Mouse (Mus musculus) myocyte (in vitro differentiated cells): ENCODE measurements around the gene Lax1. TPM values are rescaled to one million over a fixed set of nuclear protein-coding genes. Genes with fewer than 3 reads are reported as not detected.

Experiments used
- H3K27me3 ChIP-seq: one replicate; pipeline ENCODE4 v1.6.1; 2011; ENCODE audit not compliant: control insufficient read depth, insufficient read depth, insufficient read length
- H3K36me3 ChIP-seq: one replicate; pipeline ENCODE4 v1.6.1; 2011; ENCODE audit not compliant: control insufficient read depth, insufficient read depth
- H3K4me2 ChIP-seq: one replicate; pipeline ENCODE4 v1.6.1; 2011; ENCODE audit warnings: low read depth, control low read depth
- H3K4me3 ChIP-seq: one replicate; pipeline ENCODE4 v1.5.1; 2011; ENCODE audit warnings: mild to moderate bottlenecking, control low read depth, moderate library complexity
- H3K79me2 ChIP-seq: one replicate; pipeline ENCODE4 v1.6.1; 2011; ENCODE audit not compliant: control insufficient read depth, insufficient read depth
- H3ac ChIP-seq: one replicate; pipeline ENCODE4 v1.6.1; 2011; ENCODE audit not compliant: control insufficient read depth, insufficient read length
- CEBPB ChIP-seq: IDR thresholded peaks from 2 replicates; pipeline ENCODE4 v1.6.1; 2011; ENCODE audit warnings: mild to moderate bottlenecking, moderate library complexity; ENCODE audit not compliant: poor library complexity, insufficient read depth, severe bottlenecking
- E2F4 ChIP-seq: IDR thresholded peaks from one replicate; pipeline ENCODE4 v1.6.1; 2011; ENCODE audit warnings: mild to moderate bottlenecking, control low read depth, moderate library complexity; ENCODE audit not compliant: insufficient read depth
- MAX ChIP-seq: IDR thresholded peaks from one replicate; pipeline ENCODE4 v1.6.1; 2011; ENCODE audit warnings: low read depth, mild to moderate bottlenecking, control low read depth
- MYOD1 ChIP-seq, 3 experiments: IDR thresholded peaks; one replicate each; pipeline ENCODE4 v1.6.1; 2011; ENCODE audit warnings: control low read depth in 2 of 3, low read depth in 2 of 3, mild to moderate bottlenecking in 2 of 3, moderate library complexity in 1 of 3; ENCODE audit not compliant: insufficient read length in 2 of 3, control insufficient read depth in 1 of 3
- MYOG ChIP-seq, 3 experiments: IDR thresholded peaks; one replicate each; pipeline ENCODE4 v1.6.1; 2011; ENCODE audit warnings: control low read depth in 2 of 3, low read depth in 2 of 3, mild to moderate bottlenecking in 2 of 3; ENCODE audit not compliant: insufficient read length in 2 of 3, control insufficient read depth in 1 of 3, insufficient read depth in 1 of 3
- POLR2A ChIP-seq: IDR thresholded peaks from one replicate; pipeline ENCODE4 v1.6.1; 2011; ENCODE audit warnings: low read depth, mild to moderate bottlenecking, control low read depth, moderate library complexity; ENCODE audit not compliant: insufficient read length
- POLR2AphosphoS2 ChIP-seq: IDR thresholded peaks from one replicate; pipeline ENCODE4 v1.6.1; 2011; ENCODE audit warnings: low read depth, control low read depth; ENCODE audit not compliant: insufficient read length
- REST ChIP-seq: IDR thresholded peaks from one replicate; pipeline ENCODE4 v1.6.1; 2011; ENCODE audit warnings: mild to moderate bottlenecking, control low read depth, moderate library complexity; ENCODE audit not compliant: insufficient read depth, insufficient read length
- SRF ChIP-seq: IDR thresholded peaks from one replicate; pipeline ENCODE4 v1.6.1; 2011; ENCODE audit warnings: low read depth; ENCODE audit not compliant: control insufficient read depth, insufficient read length
- TCF12 ChIP-seq: IDR thresholded peaks from one replicate; pipeline ENCODE4 v1.6.1; 2011; ENCODE audit warnings: mild to moderate bottlenecking, control low read depth; ENCODE audit not compliant: poor library complexity, insufficient read depth, severe bottlenecking
- TCF3 ChIP-seq: IDR thresholded peaks from one replicate; pipeline ENCODE4 v1.6.1; 2011; ENCODE audit warnings: low read depth, control low read depth; ENCODE audit not compliant: insufficient read length
- USF1 ChIP-seq: IDR thresholded peaks from one replicate; pipeline ENCODE4 v1.6.1; 2011; ENCODE audit warnings: low read depth, mild to moderate bottlenecking, control low read depth, moderate library complexity
- polyA plus RNA-seq: library from polyadenylated mRNA; unstranded; fragments of >200 nt; fragmentation: generic; extraction: Trizol; gene quantifications from one replicate; pipeline ENCODE4 v1.2.1, GENCODE M21; 2012; ENCODE audit warnings: missing spikeins

Lax1 gene
- 0.05 TPM for polyA plus RNA-seq

DNA sequence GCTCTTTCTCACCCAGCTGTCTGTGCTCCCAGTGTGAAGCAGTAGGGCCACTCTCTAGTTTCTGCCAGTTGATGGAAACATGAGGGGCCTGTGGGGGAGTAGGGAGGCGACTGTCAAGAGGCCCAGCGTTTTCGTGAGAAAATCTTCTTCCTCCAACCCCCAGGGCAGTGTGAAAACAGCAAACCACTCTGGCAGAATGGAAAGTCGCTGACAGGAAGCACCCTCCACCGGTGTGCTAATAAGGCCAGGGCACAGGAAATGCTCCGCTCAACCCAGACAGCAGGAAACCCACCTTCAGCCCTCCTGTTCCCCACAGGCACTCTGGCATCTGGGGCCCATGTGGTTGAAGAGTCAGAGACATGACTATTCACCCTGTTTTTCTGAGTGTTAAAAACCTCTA is at the start of gene Lax1:
Lax1 (minus strand) TSS at position 212 of the 400 bp plus-strand sequence.
- H3K4me3 ChIP-seq = no peak within 1 kb of the TSS
- no peaks in the 10 kb centered on the region for H3K36me3 ChIP-seq
- no peak within 1 kb of the TSS for H3ac ChIP-seq
- no peaks in the 10 kb centered on the region for H3K79me2 ChIP-seq
- no peak for TF ChIP-seq TCF3
- no peak for TF ChIP-seq CEBPB
- TF ChIP-seq MYOG (IDR thresholded peaks at IDR 0.05; ENCODE audit: control insufficient read depth in 1 of 3, insufficient read depth in 1 of 3, insufficient read length in 2 of 3, low read depth in 2 of 3) = no peak
- no peak for TF ChIP-seq SRF
- TF ChIP-seq MYOD1 (IDR thresholded peaks at IDR 0.05; ENCODE audit: control insufficient read depth in 1 of 3, insufficient read length in 2 of 3, low read depth in 2 of 3) = no peak
- no peak for TF ChIP-seq REST
- TF ChIP-seq POLR2A = no peak
- H3K27me3 ChIP-seq = no peaks in the 10 kb centered on the region
- no peak within 1 kb of the TSS for H3K4me2 ChIP-seq

DNA sequence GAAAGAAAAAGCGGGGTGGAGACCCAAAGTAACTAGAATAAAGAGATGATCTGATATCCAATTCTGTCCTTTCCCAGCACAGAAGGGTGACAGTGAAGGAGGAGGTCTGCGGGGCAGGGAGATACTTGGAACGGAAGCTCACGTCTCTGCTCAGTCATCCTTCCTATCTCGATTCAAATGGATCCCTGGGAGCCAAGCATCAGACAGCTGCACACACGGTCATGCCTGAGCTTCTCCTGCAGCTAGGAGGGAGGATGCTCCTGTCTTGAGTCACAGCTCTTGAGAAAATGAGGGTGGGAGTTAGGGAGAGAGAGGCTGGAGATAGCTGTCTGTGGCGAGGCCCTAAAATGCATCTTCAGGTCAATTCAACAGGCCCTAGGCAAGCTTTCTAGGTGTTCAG is 46.8 kb upstream of the Lax1 start:
- no peaks in the 10 kb centered on the region for H3K79me2 ChIP-seq
- no peak overlapping the region for H3K4me2 ChIP-seq
- H3K36me3 ChIP-seq = peaks cover 36% of the 10 kb centered on the region
- TF ChIP-seq E2F4 (no peak), TCF3 (no peak), MYOD1 (IDR thresholded peaks at IDR 0.05; ENCODE audit: control insufficient read depth in 1 of 3, insufficient read length in 2 of 3, low read depth in 2 of 3) (peak in 1 of 3 experiments; percentile 34)
- H3ac ChIP-seq = no peak overlapping the region
- no peak overlapping the region for H3K4me3 ChIP-seq
- H3K27me3 ChIP-seq = no peaks in the 10 kb centered on the region

DNA sequence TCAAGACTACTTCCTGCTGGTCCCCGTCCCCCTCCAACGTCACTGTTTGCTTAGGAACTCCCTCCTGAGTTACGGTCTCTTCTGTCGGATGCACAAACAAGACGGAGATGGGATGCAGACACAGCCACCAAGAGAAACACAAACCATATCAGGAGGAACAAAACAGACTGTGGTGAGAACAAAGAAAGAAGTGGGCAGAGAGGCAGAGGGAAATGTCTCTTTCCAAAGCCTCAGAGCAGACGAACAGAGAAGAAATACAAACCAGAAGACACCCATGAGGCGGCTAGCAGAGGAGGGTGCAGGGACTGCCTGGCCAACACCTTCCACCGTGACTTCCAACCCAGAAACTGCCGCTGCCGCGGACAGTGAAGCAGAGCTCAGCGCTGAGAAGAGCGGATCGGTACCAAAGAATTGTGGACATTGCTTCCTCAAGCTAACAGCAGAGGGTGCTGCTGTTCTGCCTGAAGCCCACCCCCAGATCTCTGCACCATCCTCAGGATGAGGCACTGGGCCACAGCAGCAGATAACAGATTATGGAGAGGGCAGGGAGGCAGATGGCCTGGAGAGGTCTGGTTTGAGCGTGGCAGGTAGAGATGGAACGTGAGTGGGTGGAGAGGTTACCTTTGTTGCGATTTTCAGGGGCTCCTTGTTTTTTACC is 46.2 kb upstream of the Lax1 start:
- TF ChIP-seq TCF12 (no peak), POLR2AphosphoS2 (no peak), TCF3 (no peak), MYOG (IDR thresholded peaks at IDR 0.05; ENCODE audit: control insufficient read depth in 1 of 3, insufficient read depth in 1 of 3, insufficient read length in 2 of 3, low read depth in 2 of 3) (no peak), E2F4 (no peak)
- Histone ChIP-seq H3K4me3 (no peak overlapping the region), H3K79me2 (no peaks in the 10 kb centered on the region), H3K27me3 (no peaks in the 10 kb centered on the region), H3K4me2 (no peak overlapping the region), H3ac (no peak overlapping the region), H3K36me3 (peaks cover 39% of the 10 kb centered on the region)

DNA sequence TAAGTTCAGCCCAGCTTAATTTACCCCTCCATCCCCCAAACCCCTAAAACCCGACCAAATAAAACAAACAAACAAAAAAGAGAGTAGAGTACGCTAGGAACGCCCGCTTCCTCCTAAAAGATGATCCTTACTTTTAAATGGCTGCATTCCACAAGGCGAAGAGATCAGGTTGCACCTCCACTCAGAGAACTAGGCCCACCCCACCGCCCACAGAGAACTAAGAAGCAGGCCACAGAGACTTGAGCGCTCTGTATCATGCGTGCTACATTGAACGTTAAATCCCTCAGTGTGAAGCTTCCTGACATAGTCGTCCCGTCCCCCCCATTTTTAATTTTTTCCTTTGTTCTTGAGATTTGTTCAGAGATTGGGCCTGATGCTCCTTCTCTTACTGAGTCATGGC is 42.9 kb upstream of the Lax1 start:
- no peaks in the 10 kb centered on the region for H3K79me2 ChIP-seq
- no peak for TF ChIP-seq REST
- no peak for TF ChIP-seq SRF
- no peak for TF ChIP-seq MYOD1 (IDR thresholded peaks at IDR 0.05; ENCODE audit: control insufficient read depth in 1 of 3, insufficient read length in 2 of 3, low read depth in 2 of 3)
- TF ChIP-seq CEBPB = no peak
- no peak for TF ChIP-seq MAX
- no peak for TF ChIP-seq POLR2A
- no peak for TF ChIP-seq USF1
- TF ChIP-seq POLR2AphosphoS2 = no peak
- TF ChIP-seq TCF3 = no peak
- TF ChIP-seq MYOG (IDR thresholded peaks at IDR 0.05; ENCODE audit: control insufficient read depth in 1 of 3, insufficient read depth in 1 of 3, insufficient read length in 2 of 3, low read depth in 2 of 3) = no peak
- no peak for TF ChIP-seq TCF12
- TF ChIP-seq E2F4 = no peak
- no peaks in the 10 kb centered on the region for H3K27me3 ChIP-seq
- H3ac ChIP-seq = no peak overlapping the region
- H3K4me2 ChIP-seq = peak overlapping the region; percentile 36
- peaks cover 40% of the 10 kb centered on the region for H3K36me3 ChIP-seq
- no peak overlapping the region for H3K4me3 ChIP-seq

DNA sequence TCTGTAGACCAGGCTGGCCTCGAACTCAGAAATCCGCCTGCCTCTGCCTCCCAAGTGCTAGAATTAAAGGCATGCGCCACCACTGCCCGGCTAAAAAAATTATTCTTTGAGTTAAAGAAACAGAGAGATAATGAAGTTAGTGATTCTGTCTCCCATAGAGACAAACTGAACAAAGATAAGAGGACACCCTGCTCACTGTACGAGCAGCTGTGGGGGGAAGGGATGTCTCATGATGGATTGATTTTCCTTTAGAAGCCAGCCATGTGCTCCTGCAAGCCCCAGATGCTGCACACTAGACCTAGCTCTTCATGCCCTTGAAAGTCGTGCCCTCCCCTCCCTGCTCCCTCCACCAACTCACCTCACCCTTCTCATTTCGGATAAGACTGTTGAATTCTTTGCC is 38.4 kb upstream of the Lax1 start:
- H3K36me3 ChIP-seq = peaks cover 31% of the 10 kb centered on the region
- H3K79me2 ChIP-seq = no peaks in the 10 kb centered on the region
- no peaks in the 10 kb centered on the region for H3K27me3 ChIP-seq
- no peak overlapping the region for H3ac ChIP-seq
- H3K4me2 ChIP-seq = no peak overlapping the region
- H3K4me3 ChIP-seq = no peak overlapping the region
- TF ChIP-seq MAX = no peak
- TF ChIP-seq CEBPB = no peak
- TF ChIP-seq E2F4 = no peak
